Mouse (Mus musculus) megakaryocyte, adult 5-6 weeks (primary cell): Measurements from ENCODE around the gene Syn2. TPM values are rescaled to one million over a fixed set of nuclear protein-coding genes. Genes with fewer than 3 reads are reported as not detected.

ENCODE experiments used
- ATAC-seq: 2 replicates; pipeline ENCODE4 v1.8.0; 2016; ENCODE audit warnings: mild to moderate bottlenecking, inconsistent platforms; ENCODE audit not compliant: poor library complexity, severe bottlenecking
- total RNA-seq, 2 experiments: library from RNA; stranded (forward) in 1 of 2; stranded (reverse) in 1 of 2; fragments of 153-499, 151-499 nt in 1 of 2; fragments of 221-1000, 200-1000 nt in 1 of 2; gene quantifications; 2 replicates each; pipeline versions ENCODE4 v1.2.3 to v1.2.4; 2015 to 2017

Syn2 gene
- total RNA-seq (2015) (not detected in 2 replicates), total RNA-seq (2017) (not detected in 2 replicates)

DNA sequence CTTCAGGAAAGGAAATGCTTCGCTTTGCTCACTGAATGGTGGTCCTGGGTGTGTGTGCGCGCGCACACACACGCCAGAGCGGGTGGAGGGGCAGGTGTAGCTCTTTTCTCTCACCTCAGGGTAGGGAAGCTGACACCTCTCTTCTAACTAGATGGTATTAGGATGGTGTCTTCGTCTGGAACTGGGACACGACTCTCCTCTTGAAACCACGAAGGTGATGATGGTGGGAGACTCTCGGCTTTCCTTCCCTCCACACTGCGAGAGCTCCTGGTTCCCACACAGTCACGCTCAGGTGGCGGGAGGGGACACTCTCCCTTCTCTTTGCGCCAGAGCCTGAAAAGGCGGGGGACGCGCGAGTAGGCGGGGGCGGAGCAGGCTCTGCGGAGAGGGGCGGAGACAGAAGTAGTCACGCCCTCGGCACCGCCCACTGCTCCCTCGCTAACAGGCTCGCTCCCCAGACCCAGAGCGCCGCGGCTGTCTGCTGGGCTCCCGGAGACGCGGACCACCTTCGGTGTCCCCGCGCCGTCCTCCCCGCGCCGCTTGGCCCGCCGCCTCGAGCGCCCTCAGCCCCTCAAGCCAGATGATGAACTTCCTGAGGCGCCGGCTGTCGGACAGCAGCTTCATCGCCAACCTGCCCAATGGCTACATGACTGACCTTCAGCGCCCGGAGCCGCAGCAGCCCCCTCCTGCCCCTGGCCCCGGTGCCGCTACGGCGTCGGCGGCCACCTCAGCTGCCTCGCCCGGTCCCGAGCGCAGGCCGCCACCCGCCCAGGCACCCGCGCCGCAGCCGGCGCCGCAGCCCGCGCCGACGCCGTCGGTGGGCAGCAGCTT, at the start of gene Syn2:
Gene Syn2 (plus strand): TSS at position 402 of the 831 bp plus-strand sequence.
- peak; percentile 56 for ATAC-seq

DNA sequence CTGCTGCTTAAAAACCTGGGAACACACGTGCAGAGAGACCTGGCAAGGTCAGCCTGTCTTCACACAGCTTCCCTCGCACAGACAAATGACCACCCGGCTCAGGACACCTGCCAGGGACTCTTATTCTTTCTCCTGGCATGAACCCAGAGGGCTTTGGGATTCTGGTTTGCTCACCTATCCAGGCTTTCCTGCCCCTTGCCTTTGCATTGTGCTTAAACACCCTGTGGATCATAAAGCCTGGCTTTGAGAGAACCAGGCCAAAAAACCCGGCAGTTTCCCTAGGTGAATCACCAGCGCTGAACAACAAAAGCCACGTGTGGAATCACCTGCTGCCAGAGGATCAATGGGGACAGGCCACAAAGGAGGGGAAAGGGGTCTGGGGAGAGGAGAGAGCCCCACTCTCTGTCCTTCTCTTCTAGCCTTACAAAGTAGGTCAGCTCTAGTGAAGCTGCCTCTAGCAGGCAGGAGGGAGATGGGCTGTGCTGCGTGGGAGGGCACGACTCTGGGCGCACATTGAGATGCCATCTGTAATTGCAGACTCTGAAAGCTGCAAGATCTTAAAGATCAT, 49.3 kb upstream of the Syn2 start:
- ATAC-seq, result no peak

DNA sequence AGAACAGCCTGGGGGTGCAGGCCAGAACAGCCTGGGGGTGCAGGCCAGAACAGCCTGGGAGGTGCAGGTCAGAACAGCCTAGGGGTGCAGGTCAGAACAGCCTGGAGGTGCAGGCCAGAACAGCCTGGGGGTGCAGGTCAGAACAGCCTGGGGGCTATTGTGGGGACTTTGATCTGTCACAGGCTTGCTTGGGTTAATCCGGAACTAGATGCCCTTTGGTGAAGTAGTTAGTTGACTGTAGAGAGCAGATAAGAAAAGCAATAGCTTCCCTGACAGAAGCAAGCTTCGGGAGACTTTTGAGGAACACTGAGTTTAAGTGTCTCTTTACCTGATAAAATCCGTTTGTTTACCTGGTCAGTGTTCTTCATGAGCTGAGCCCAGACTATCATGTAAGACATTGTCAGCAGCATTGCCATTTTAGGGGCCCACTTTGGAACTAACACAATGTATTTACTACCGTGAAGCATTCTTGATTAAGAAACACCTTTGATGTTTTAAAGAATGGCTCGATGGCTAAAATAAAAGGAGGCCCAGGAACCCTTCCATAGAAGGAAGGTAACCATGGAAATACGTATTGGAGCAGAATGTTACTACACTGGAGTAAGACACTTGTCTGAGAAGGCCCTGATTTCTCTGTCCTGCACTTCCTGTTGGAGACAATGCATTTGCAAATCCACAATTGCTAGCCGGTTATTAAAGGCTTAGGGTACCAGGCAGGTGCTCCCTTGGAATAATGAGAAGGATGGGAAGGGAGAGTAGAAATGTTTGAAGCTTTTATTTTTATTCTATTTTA, 46.2 kb upstream of the Syn2 start:
- no peak for ATAC-seq

DNA sequence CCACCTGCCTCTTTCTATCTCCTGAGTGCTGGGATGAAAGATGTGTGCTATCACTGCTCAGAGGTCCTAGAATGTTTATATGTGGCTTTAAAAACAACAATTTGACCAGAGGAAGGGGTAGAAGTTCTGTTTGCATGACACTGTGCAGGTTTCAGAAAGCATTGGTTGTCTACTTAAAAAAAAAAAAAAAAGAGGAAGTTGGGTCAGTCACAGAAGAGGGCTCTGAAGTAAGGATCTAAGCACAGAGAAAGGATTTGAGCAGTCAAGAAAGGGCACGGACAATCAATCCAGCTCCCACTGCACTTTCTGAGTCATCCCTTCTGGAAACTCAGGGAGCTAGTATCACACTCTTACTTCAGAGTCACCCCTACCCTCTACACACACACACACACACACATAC, 43.0 kb upstream of the Syn2 start:
- ATAC-seq, result no peak

DNA sequence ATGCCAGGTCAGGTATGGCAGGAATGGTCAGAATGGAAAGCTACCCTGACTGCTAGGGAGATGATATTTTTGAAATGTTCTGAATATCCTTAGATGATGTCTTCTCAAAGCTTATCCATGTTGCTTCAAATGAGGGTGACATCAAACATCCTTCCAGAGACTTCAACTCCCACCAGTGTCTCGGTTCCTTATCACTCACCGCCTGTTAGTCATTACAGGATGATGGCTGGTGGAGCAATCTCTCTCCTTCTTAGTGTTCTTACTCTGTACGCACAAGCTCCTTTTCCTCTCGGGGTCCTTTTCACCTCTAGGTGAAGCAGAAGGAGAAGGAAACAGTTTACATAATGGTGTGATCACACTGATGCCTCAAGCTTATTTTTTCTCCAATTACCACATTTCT, 32.2 kb upstream of the Syn2 start:
- ATAC-seq, result no peak

DNA sequence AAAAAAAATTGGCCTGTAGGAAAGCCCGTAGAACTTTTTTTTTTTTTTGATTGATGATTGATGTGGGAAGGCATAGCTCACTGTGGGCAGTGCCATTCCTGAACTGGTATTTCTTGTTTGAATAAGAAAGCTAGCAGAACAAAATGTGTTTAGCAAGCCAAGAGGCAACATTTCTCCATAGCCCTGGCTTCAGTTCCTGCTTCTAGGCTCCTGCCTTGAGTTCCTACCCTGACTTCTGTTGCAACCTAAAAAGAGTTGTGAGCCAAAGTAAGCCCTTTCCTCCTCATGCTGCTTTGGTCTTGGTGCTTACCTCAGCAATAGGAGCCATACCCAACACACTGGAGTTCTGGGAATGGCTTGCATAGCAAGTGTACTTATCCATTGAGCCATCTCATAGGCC, 23.3 kb upstream of the Syn2 start:
- no peak for ATAC-seq

DNA sequence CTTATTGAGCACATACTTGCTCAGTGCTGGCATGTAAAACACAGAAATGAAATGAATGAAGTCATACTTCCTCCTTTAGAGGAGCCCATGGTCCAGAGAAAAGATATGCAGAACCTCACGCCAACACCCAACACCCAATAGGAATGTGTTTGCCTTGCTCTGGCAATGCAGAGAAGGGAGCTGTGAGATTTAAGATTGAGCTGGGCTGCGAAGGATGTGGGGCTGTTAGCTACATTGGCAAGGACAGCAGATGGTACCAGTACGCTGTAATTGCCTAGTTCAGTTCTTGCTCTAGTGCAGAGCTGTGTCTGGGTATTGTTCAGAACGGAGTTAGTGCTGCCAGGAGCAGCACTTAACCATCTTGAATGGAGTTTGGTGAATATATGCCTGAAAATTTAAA, 12.5 kb upstream of the Syn2 start:
- ATAC-seq, result no peak

DNA sequence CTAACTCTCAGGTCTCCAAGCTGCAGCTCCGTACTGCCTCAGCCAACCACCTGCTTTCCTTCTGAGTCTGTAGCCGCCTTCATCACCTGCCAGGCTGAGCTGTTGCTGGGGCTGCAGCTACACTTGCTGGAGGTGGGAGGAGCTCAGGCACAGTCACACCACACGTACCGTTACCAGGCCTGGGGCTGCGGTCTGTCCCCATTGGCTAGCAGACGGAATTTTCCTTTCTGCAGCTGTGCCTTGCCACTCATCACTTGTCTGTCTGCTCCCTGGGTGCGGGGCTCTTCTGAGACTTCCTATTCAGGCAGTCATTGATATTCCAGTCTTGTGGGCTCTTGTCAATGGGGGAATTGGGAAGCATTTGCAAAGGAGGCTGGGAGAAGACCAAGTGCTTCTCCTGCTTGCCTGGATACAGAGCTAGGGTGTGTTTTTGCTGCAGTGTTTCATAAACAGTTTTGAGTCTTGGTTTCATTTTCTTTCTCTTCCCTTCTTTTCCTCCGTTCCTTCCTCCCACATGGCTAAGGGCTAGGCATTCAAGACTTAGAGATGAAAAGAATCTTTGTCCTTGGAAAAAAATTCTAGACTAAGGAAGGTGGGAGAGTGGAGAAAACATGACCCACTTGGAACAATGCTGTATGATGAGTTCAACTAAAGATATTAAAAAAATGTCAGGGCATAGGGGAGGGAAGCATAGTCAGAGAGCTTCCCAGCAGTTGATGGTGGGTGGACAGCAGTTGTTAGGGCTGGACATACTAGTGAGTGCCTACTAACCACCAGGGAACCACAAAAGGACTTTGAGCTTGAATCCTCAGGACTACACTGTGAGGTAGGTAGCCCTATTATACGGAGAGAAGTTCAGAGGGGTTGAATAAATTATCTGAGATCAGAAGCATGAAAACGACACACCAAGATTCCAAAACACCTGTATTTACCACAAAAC, 11.2 kb upstream of the Syn2 start:
- peak; percentile 24; the same call in 1 of the 2 replicates for ATAC-seq

DNA sequence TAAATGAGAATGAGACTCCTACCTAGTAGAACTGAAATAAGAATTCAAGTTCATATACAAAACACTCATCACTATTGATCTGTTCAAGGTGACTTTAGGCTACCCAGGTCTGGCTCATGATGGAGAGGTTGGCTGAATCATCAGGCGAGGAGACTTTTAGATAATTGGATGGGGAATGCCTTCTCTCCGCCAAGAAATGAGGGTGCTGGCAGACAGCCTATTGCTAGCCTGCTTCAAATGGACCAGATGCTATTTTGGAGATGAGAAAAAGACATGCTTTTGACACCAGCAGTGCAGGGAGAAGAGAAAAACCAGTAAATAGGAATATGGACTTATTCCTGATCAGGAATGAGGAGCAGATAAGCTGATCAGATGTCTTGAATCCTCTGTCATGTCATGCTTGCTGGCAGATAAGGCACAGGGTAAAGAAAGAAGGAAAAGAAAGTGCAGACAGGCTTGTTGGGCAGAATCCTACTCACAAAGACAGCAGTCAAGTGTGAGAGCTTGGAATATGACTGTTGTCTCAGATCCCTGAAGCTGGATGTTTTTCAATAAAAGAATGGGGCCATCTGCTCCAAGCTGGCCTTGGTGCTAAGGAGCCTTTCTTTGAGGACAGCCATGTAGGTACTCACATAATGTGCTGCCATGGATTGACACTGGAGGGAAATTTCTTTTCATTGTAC, 9.9 kb upstream of the Syn2 start:
- ATAC-seq, result no peak

DNA sequence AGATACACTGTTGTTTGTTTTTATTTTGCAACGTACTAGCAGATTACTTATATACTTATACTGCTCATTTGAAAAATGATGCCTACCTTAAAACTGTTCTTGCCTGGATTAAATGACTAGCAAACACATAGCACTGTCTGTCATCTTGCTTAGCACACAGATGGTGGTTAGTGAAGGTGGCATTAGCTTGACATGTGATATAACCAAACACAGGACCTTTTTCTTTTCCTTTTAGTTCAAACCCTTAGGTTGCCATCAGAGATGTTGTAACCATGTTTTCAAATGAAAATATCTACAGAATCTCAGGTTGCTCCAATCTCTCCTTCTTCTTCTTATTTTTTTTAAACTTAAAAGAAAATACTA, 9.4 kb upstream of the Syn2 start:
- no peak for ATAC-seq

DNA sequence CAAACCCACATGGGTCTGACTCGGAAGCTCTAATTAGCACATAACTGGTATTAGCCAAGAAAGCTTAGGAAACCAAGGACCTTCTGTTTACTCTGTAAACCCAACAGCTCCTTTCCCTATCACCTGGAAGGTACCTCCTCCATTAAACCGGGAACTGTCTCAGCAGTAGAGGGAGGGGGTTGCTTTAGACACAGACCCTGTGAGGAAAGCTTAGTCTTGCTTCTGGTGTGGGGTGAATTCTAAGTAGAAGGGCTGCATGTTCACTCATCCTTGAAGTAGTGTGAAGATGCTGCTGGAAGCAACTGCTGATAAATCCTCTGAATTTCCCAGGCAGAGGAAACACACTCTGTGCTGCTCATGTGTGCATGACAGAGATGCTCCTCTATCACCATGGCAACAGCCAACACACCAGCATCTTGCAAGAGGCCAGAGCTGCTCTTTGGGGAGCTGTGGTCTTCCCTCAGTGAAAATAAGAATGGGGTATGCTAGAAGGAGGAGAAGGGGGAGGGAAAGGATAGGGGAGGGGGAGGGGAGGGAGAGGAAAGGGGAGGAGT, 8.4 kb upstream of the Syn2 start:
- no peak for ATAC-seq

DNA sequence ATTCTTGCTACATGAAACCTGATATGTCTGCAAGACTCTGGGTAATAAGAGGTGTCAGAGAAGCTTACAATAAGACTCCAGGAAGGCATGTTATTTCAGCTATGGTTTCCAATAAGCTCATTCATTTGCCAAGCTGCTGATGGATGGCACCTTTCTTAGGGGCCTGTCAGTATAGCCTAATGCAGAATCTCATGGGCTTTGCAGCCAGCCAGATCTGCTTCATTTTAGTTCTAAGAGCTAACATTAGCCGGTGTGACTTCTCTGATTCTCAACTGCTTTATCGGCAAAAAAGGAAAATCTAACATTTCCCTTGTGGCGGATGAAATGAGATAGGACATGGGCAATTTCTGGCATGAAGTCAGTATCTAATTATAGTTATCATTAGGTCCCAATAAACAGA, 7.9 kb upstream of the Syn2 start:
- ATAC-seq, result no peak

DNA sequence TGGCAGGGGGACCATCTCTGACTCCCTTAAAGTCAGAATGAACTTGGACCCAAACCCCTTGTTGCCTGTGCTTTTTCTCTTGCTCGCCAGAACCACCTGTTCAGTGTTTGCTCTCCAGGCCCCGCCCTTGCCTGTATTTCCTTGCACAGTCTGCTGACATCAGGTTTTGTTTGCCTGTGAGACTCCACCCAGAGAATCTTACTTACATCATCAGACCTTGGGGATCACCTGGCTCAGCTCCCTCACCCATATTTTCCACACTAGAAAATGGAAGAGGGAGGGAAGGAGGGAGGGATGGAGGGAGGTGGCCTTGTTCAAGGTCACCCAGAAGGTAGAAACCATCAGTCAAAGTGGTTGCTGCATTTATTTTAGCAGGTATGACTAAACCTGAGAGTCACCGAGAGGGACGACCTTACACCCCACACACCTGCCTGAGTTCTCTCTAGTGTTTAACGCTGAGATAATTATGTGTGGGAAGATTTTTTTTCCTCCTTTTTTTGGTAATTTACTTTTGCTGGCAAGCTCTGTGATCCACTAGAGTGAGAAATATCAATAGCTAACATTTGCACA, 7.4 kb upstream of the Syn2 start:
- no peak for ATAC-seq

DNA sequence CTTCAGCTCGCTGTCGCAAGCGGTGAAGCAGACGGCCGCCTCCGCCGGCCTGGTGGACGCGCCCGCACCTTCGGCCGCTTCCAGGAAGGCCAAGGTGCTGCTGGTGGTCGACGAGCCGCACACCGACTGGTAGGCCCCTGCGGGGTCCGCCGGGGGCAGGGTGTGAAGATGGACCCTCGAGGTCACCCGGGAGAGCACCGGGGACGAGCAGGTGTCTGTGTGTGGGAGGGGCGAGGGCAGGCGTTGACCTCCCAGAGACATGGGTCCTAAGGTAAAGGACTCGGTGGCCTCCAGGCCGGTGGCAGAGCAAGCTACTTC, 589 bp downstream of the Syn2 start:
- no peak for ATAC-seq

DNA sequence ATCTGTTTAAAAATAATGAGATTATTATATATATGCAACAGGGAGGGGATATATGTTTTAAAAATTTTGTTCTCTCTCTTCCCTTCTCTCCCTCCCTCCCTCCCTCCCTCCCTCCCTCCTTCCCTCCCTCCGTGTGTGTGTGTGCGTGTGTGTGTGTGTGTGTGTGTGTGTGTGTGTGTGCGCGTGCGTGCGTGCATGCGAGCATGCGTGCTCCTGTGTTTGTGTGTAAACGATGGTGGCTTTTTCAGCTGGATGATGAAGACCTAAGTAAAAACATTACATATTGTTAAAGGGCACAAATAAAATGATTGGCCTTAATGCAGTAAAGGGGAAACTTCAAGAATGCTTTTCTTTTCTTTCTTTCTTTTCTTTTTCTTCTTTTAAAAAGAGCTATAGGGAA, 1.5 kb downstream of the Syn2 start:
- ATAC-seq, result no peak

DNA sequence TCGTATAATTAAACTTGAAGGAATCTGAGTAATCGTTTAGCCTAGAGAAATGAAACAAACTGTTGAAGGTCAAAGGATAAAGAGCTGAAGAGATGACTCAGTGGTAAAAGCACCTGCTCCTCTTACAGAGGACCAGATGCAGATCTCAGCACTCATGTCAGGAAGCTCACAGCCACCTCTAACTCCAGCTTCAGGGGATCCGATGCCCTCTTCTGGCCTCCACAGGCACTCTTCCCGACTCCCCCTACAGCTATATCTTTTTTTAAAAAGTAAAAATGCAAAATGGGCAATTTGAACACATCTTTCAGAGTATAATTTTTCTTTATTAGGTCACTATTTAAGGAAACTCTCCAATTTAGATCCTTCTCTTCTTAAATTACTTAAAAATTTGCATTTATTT, 6.7 kb downstream of the Syn2 start:
- ATAC-seq, result no peak

DNA sequence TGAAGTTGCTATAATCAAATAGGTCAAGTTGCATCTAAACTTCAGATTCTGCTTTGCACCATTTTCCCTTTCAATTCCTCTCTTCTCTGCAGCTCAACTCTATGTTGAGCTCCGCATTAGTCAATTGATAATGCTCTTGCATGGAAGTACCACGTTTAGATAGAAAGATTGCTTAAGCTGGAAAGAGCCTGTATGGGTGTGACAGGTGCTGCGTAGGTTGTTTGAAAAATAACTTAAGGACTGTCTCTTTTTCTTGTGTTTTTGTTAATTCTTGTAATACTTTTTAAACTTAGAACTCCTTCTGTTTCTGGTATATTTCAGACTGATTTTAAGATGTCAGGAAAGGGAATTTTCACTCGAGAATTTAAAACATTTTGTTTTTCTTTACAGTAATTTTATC, 26.5 kb downstream of the Syn2 start:
- ATAC-seq, result no peak

DNA sequence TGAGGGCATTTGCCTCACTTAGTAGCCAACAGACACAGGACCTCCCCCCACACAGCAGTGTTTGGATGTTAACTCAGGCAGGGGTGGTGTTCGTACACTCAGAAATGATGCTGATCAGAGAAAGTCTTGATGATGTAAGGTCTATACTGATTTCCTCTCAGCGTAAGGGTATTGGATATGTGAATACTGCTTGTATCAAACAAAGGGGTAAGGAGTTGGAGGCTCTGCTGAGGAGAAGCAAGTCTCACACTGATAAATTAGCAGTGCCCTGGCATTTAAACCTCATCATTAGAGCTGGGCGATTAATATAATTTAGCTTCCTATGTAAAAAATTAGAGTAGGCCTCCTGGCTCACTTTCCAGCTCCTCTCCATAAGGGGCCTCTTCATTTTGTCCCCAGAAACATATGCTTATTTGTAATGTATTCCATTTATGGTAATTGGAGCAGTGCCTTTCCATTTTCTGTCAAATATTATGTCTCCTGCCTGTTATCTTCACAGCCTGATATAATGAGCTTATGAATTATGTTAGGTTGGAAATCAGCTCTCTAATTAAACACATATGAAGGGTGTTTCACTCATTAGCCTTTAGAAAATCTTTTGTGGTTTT, 31.3 kb downstream of the Syn2 start:
- ATAC-seq, result no peak

DNA sequence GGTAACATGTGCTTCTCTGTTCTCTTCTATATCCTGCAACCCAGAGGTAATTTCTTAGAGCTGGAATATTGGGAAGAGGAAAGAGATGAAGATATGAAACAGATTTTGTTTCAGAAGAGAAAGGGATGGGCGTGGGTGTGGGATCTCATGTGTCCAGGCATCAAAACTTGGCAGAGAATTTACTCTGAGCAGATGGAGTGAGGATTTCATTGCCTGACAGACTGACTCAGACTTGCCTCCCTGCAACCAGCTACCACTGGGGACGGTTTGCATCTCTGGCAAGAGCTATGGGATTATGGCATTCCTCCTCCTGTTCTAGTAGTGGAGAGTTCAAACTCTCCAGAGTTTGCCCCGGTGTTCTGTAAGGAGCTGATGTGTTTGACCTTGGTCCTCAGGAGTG, 34.2 kb downstream of the Syn2 start:
- no peak for ATAC-seq
